8 mouse cellular contexts compared by ENCODE assay signal in genomic region chr4:125114638-125115037, GRCm38 (mm10). TPM values are rescaled to one million over a fixed set of nuclear protein-coding genes. Genes with fewer than 3 reads are reported as not detected.
A peak's percentile ranks its signal among the peaks of the same experiment; 100 is the strongest.
DNase-seq lines count a peak whose midpoint lies in the region; ATAC-seq and TF ChIP-seq lines count a peak whose summit lies in the region.

No protein-coding gene starts in this region.

- H3K27ac ChIP-seq in bone marrow macrophage, adult 2 months (ENCODE audit: insufficient read depth, low read depth, low read length), result peak overlapping the region; percentile 97
- H3K27ac ChIP-seq in heart, embryonic 15.5 days, result peak overlapping the region; percentile 33
- peak overlapping the region; percentile 38; the same call in 1 of the 2 replicates for H3K27ac ChIP-seq in liver, embryonic 15.5 days (replicated peaks)
- no peak overlapping the region for H3K27ac ChIP-seq in neural tube, embryonic 11.5 days (ENCODE audit: low read depth, low read length)
- peak overlapping the region; percentile 58; the same call in 1 of the 2 replicates for H3K27ac ChIP-seq in stomach, embryonic 16.5 days (ENCODE audit: low read length)

- no peak for TF ChIP-seq POLR2A in bone marrow macrophage, adult 2 months (IDR thresholded peaks at IDR 0.05; ENCODE audit: borderline replicate concordance, low read depth, low read length)

- H3K9me3 ChIP-seq in heart, embryonic 15.5 days (replicated peaks), result no peaks in the 10 kb centered on the region
- no peaks in the 10 kb centered on the region for H3K9me3 ChIP-seq in liver, embryonic 15.5 days (replicated peaks)
- H3K9me3 ChIP-seq in neural tube, embryonic 11.5 days (ENCODE audit: control insufficient read depth, low read length), result no peaks in the 10 kb centered on the region
- no peaks in the 10 kb centered on the region for H3K9me3 ChIP-seq in stomach, embryonic 16.5 days (replicated peaks; ENCODE audit: control insufficient read depth, low read length)

- no peak overlapping the region for H3K9ac ChIP-seq in heart, embryonic 15.5 days
- no peak overlapping the region for H3K9ac ChIP-seq in liver, embryonic 15.5 days
- H3K9ac ChIP-seq in neural tube, embryonic 11.5 days (ENCODE audit: low read length), result no peak overlapping the region
- H3K9ac ChIP-seq in stomach, embryonic 16.5 days (ENCODE audit: low read length), result peak overlapping the region; percentile 43

- WGBS in heart, embryonic 15.5 days, result 12% methylated on average over 6 of the region's 6 CpGs
- WGBS in liver, embryonic 15.5 days (ENCODE audit: insufficient replicate concordance), result 6% methylated on average over 6 of the region's 6 CpGs
- WGBS in neural tube, embryonic 11.5 days, result 7% methylated on average over 6 of the region's 6 CpGs
- WGBS in stomach, embryonic 16.5 days, result 8% methylated on average over 6 of the region's 6 CpGs

- H3K4me1 ChIP-seq in bone marrow macrophage, adult 2 months (ENCODE audit: control insufficient read depth, insufficient read depth, low read length), result peaks cover 48% of the 10 kb centered on the region
- peaks cover 21% of the 10 kb centered on the region for H3K4me1 ChIP-seq in heart, embryonic 15.5 days (replicated peaks)
- peaks cover 45% of the 10 kb centered on the region for H3K4me1 ChIP-seq in liver, embryonic 15.5 days (replicated peaks)
- peaks cover 5% of the 10 kb centered on the region; the same call in 1 of the 2 replicates for H3K4me1 ChIP-seq in neural tube, embryonic 11.5 days (ENCODE audit: control insufficient read depth, insufficient read depth, low read length)
- H3K4me1 ChIP-seq in stomach, embryonic 16.5 days (ENCODE audit: control insufficient read depth, insufficient read depth, low read length), result peaks cover 29% of the 10 kb centered on the region

- H3K4me3 ChIP-seq in bone marrow macrophage, adult 2 months (ENCODE audit: insufficient read depth, low read length), result no peak overlapping the region
- H3K4me3 ChIP-seq in heart, embryonic 15.5 days, result no peak overlapping the region
- H3K4me3 ChIP-seq in liver, embryonic 15.5 days (replicated peaks), result no peak overlapping the region
- no peak overlapping the region for H3K4me3 ChIP-seq in neural tube, embryonic 11.5 days (ENCODE audit: low read depth, low read length)
- H3K4me3 ChIP-seq in stomach, embryonic 16.5 days (replicated peaks; ENCODE audit: low read length), result no peak overlapping the region

- peak; percentile 70 for TF ChIP-seq CTCF in bone marrow macrophage, adult 2 months (IDR thresholded peaks at IDR 0.05; ENCODE audit: low read depth, low read length)

- DNase-seq in CD4-positive, CD25-positive, alpha-beta regulatory T cell, adult 2 months (ENCODE audit: low read depth, low spot score), result peak; percentile 85
- peak; percentile 93 for DNase-seq in kidney, postnatal 4 days
- DNase-seq in neural tube, embryonic 11.5 days (ENCODE audit: low spot score), result peak; percentile 82

- no peaks in the 10 kb centered on the region for H3K27me3 ChIP-seq in heart, embryonic 15.5 days
- H3K27me3 ChIP-seq in liver, embryonic 15.5 days, result no peaks in the 10 kb centered on the region
- H3K27me3 ChIP-seq in neural tube, embryonic 11.5 days (ENCODE audit: control insufficient read depth, insufficient read depth, low read length), result no peaks in the 10 kb centered on the region
- H3K27me3 ChIP-seq in stomach, embryonic 16.5 days (ENCODE audit: control insufficient read depth, insufficient read depth, low read length), result no peaks in the 10 kb centered on the region

- H3K36me3 ChIP-seq in heart, embryonic 15.5 days, result 0 out of 2 replicates have a peak, but pooled peaks cover 3% of the 10 kb centered on the region
- peaks cover 8% of the 10 kb centered on the region for H3K36me3 ChIP-seq in liver, embryonic 15.5 days (replicated peaks)
- no peaks in the 10 kb centered on the region for H3K36me3 ChIP-seq in neural tube, embryonic 11.5 days (ENCODE audit: control insufficient read depth, insufficient read depth, low read length)
- H3K36me3 ChIP-seq in stomach, embryonic 16.5 days (ENCODE audit: control insufficient read depth, insufficient read depth, low read length), result no peaks in the 10 kb centered on the region; the same call in 1 of the 2 replicates

- H3K4me2 ChIP-seq in heart, embryonic 15.5 days, result no peak overlapping the region
- no peak overlapping the region for H3K4me2 ChIP-seq in liver, embryonic 15.5 days
- H3K4me2 ChIP-seq in neural tube, embryonic 11.5 days (ENCODE audit: low read depth), result no peak overlapping the region
- no peak overlapping the region for H3K4me2 ChIP-seq in stomach, embryonic 16.5 days (ENCODE audit: low read depth, low read length)

- peak; percentile 56; the same call in 1 of the 2 replicates for ATAC-seq in erythroid progenitor cell, adult 5-6 weeks (replicated peaks; ENCODE audit: low FRiP score, poor library complexity, severe bottlenecking)
- ATAC-seq in heart, embryonic 15.5 days (replicated peaks; ENCODE audit: insufficient number of reproducible peaks, insufficient read depth, low FRiP score, low read depth), result no peak; the same call in 1 of the 2 replicates
- ATAC-seq in liver, embryonic 15.5 days (ENCODE audit: insufficient read depth), result no peak
- ATAC-seq in neural tube, embryonic 11.5 days (ENCODE audit: insufficient read depth, low FRiP score, low TSS enrichment), result peak; percentile 38; the same call in 1 of the 2 replicates
- ATAC-seq in stomach, embryonic 16.5 days (ENCODE audit: insufficient read depth, low FRiP score), result peak; percentile 46; the same call in 1 of the 2 replicates

RNA-seq across cellular contexts. Expression of gene Zc3h12a, which starts 13.0 kb away (rescaled TPM):
- 27.3 and 29.1 TPM in 2 replicates for polyA plus RNA-seq in bone marrow macrophage, adult 2 months (2012; ENCODE audit: insufficient read depth, insufficient read length, missing spikeins)
- total RNA-seq in erythroid progenitor cell, adult 5-6 weeks (2015; ENCODE audit: low replicate concordance), result 0.42 and 2.5 TPM in 2 replicates
- 0.45 TPM in 1 of 2 replicates, not detected in the other for total RNA-seq in erythroid progenitor cell, adult 5-6 weeks (2017; ENCODE audit: low replicate concordance)
- 0.59 and 0.96 TPM in 2 replicates for polyA plus RNA-seq in heart, embryonic 15.5 days (2015; fragmentation: Nextera tagmentation; extraction: Ambion mirVana)
- polyA plus RNA-seq in liver, embryonic 15.5 days (2015; fragmentation: Nextera tagmentation; extraction: Ambion mirVana), result 0.51 and 0.61 TPM in 2 replicates
- 0.37 and 0.90 TPM in 2 replicates for polyA plus RNA-seq in neural tube, embryonic 11.5 days (2014; fragmentation: Nextera tagmentation; extraction: Ambion mirVana)
- 1.6 and 2.1 TPM in 2 replicates for polyA plus RNA-seq in stomach, embryonic 16.5 days (2015; fragmentation: Nextera tagmentation; extraction: Ambion mirVana)

RNA-seq across cellular contexts. Expression of gene Meaf6, which starts 29.7 kb away (rescaled TPM):
- 32.4 and 36.6 TPM in 2 replicates for polyA plus RNA-seq in bone marrow macrophage, adult 2 months (2012; ENCODE audit: insufficient read depth, insufficient read length, missing spikeins)
- total RNA-seq in erythroid progenitor cell, adult 5-6 weeks (2015; ENCODE audit: low replicate concordance), result 27.0 and 66.7 TPM in 2 replicates
- total RNA-seq in erythroid progenitor cell, adult 5-6 weeks (2017; ENCODE audit: low replicate concordance), result 25.7 and 37.1 TPM in 2 replicates
- polyA plus RNA-seq in heart, embryonic 15.5 days (2015; fragmentation: Nextera tagmentation; extraction: Ambion mirVana), result 36.7 and 38.0 TPM in 2 replicates
- 16.3 and 18.3 TPM in 2 replicates for polyA plus RNA-seq in liver, embryonic 15.5 days (2015; fragmentation: Nextera tagmentation; extraction: Ambion mirVana)
- 98.1 and 102 TPM in 2 replicates for polyA plus RNA-seq in neural tube, embryonic 11.5 days (2014; fragmentation: Nextera tagmentation; extraction: Ambion mirVana)
- polyA plus RNA-seq in stomach, embryonic 16.5 days (2015; fragmentation: Nextera tagmentation; extraction: Ambion mirVana), result 41.5 and 45.0 TPM in 2 replicates

RNA-seq across cellular contexts. Expression of gene Snip1, which starts 48.2 kb away (rescaled TPM):
- polyA plus RNA-seq in bone marrow macrophage, adult 2 months (2012; ENCODE audit: insufficient read depth, insufficient read length, missing spikeins), result 18.0 and 18.5 TPM in 2 replicates
- total RNA-seq in erythroid progenitor cell, adult 5-6 weeks (2015; ENCODE audit: low replicate concordance), result 14.8 and 36.5 TPM in 2 replicates
- total RNA-seq in erythroid progenitor cell, adult 5-6 weeks (2017; ENCODE audit: low replicate concordance), result 19.6 and 21.6 TPM in 2 replicates
- polyA plus RNA-seq in heart, embryonic 15.5 days (2015; fragmentation: Nextera tagmentation; extraction: Ambion mirVana), result 16.1 and 20.1 TPM in 2 replicates
- polyA plus RNA-seq in liver, embryonic 15.5 days (2015; fragmentation: Nextera tagmentation; extraction: Ambion mirVana), result 14.2 and 15.1 TPM in 2 replicates
- 35.9 and 36.1 TPM in 2 replicates for polyA plus RNA-seq in neural tube, embryonic 11.5 days (2014; fragmentation: Nextera tagmentation; extraction: Ambion mirVana)
- polyA plus RNA-seq in stomach, embryonic 16.5 days (2015; fragmentation: Nextera tagmentation; extraction: Ambion mirVana), result 17.2 and 20.5 TPM in 2 replicates

RNA-seq across cellular contexts. Expression of gene Dnali1, which starts 49.1 kb away (rescaled TPM):
- 0.37 TPM in 1 of 2 replicates, not detected in the other for polyA plus RNA-seq in bone marrow macrophage, adult 2 months (2012; ENCODE audit: insufficient read depth, insufficient read length, missing spikeins)
- not detected in 2 replicates for total RNA-seq in erythroid progenitor cell, adult 5-6 weeks (2015; ENCODE audit: low replicate concordance)
- total RNA-seq in erythroid progenitor cell, adult 5-6 weeks (2017; ENCODE audit: low replicate concordance), result not detected in 2 replicates
- polyA plus RNA-seq in heart, embryonic 15.5 days (2015; fragmentation: Nextera tagmentation; extraction: Ambion mirVana), result 0.16 and 0.39 TPM in 2 replicates
- not detected in 2 replicates for polyA plus RNA-seq in liver, embryonic 15.5 days (2015; fragmentation: Nextera tagmentation; extraction: Ambion mirVana)
- polyA plus RNA-seq in neural tube, embryonic 11.5 days (2014; fragmentation: Nextera tagmentation; extraction: Ambion mirVana), result 0.11 TPM in 1 of 2 replicates, not detected in the other
- polyA plus RNA-seq in stomach, embryonic 16.5 days (2015; fragmentation: Nextera tagmentation; extraction: Ambion mirVana), result 0.10 and 0.31 TPM in 2 replicates

Comparison
In these comparisons a context has a peak if more than half of its experiments do, and no peak if none do; other contexts are left out.
1. ATAC-seq: peak in erythroid progenitor cell, adult 5-6 weeks (single experiment), neural tube, embryonic 11.5 days (single experiment) and stomach, embryonic 16.5 days (single experiment); none in heart, embryonic 15.5 days (single experiment) and liver, embryonic 15.5 days (single experiment).
2. Peak in every context shown above with its lines, with median percentiles within 50 percentile points of each other: DNase-seq.